Mouse (Mus musculus): Measurements from ENCODE around the gene Rbm17. TPM values are rescaled to one million over a fixed set of nuclear protein-coding genes. Genes with fewer than 3 reads are reported as not detected.

Gene Rbm17
- total RNA-seq (2012; rRNA removed) (199 and 248 TPM in 2 replicates), total RNA-seq (2014; rRNA removed) (239 and 244 TPM in 2 replicates), polyA plus RNA-seq (2012; ENCODE audit: insufficient read length, low read depth) (344 and 405 TPM in 2 replicates)

DNA sequence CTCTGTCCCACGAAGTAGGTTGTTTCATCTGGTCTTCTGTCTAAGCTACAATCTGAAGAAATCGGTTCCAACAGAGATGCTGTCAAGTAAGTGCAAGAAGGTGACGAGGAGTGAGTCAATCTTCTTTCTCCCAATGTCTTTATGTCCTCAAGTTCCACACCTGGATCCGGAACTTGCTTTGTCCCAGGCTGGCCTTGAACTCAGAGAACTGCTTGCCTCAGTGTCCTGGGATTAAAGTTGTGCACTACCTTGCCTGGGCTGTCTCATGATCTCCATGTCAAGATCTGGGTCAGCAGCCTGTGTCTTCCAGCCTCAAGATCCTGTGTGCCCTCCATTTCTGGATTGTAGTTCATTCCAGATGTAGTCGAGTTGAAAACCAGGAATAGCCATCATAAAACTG lies at the start of gene Rbm17:
Gene Rbm17 (minus strand): TSS at position 101 of the 400 bp plus-strand sequence.
- no peak for DNase-seq (ENCODE audit: extremely low read depth)
- TF ChIP-seq MAX (IDR thresholded peaks at IDR 0.05; ENCODE audit: low read length) (no peak), NELFE (IDR thresholded peaks at IDR 0.05; ENCODE audit: low read depth, low read length) (no peak), MXI1 (IDR thresholded peaks at IDR 0.05; ENCODE audit: low read depth, low read length) (no peak), IRF4 (IDR thresholded peaks at IDR 0.05; ENCODE audit: low read depth, low read length) (no peak), EP300 (IDR thresholded peaks at IDR 0.05; ENCODE audit: low read length) (no peak), CHD1 (IDR thresholded peaks at IDR 0.05; ENCODE audit: low read depth, low read length) (no peak), BHLHE40 (IDR thresholded peaks at IDR 0.05; ENCODE audit: low read depth, low read length) (no peak), KAT2A (IDR thresholded peaks at IDR 0.05; ENCODE audit: insufficient replicate concordance, low read length) (no peak), ZC3H11A (IDR thresholded peaks at IDR 0.05; ENCODE audit: low read depth, low read length) (no peak), JUN (IDR thresholded peaks at IDR 0.05; ENCODE audit: insufficient read depth, low read depth, low read length) (no peak), SMC3 (IDR thresholded peaks at IDR 0.05; ENCODE audit: low read depth, low read length) (no peak), ZMIZ1 (IDR thresholded peaks at IDR 0.05; ENCODE audit: low read depth, low read length) (no peak), TBP (conservative IDR thresholded peaks at IDR 0.05; ENCODE audit: low read depth, low read length) (no peak), GABPA (IDR thresholded peaks at IDR 0.05; ENCODE audit: insufficient replicate concordance, low read depth, low read length) (no peak)
- H3K4me2 ChIP-seq (ENCODE audit: insufficient read depth, low read depth, poor library complexity, severe bottlenecking), result no peak within 1 kb of the TSS
- H3K27me3 ChIP-seq (replicated peaks), result no peaks in the 10 kb centered on the region
- H3K9ac ChIP-seq (ENCODE audit: insufficient read depth, low read depth), result peak within 1 kb of the TSS; percentile 87
- dilution Hi-C loops (cut with MboI; ENCODE audit: extremely low pct_ligation_motif_present, extremely low pct_unique_long_range_greater_than_20kb, low sequenced_read_pairs) (no loop called here), in situ Hi-C loops (cut with MboI; ENCODE audit: low pct_ligation_motif_present, low pct_unique_long_range_greater_than_20kb, low sequenced_read_pairs) (no loop called here)
- H3K27ac ChIP-seq (ENCODE audit: insufficient read depth, low read depth), result peak within 1 kb of the TSS; percentile 21; the same call in 1 of the 2 replicates
- H3K9me3 ChIP-seq (replicated peaks; ENCODE audit: low read length), result no peaks in the 10 kb centered on the region
- peaks cover 9 to 19% of the 10 kb centered on the region in 2 experiments for H3K36me3 ChIP-seq (replicated peaks in 1 of 2; ENCODE audit: control insufficient read depth in 1 of 2, insufficient read depth in 1 of 2, low read length in 1 of 2)
- H3K79me2 ChIP-seq (replicated peaks; ENCODE audit: control insufficient read depth, extremely low read depth, insufficient read depth, poor library complexity, severe bottlenecking), result peaks cover 36% of the 10 kb centered on the region
- H3K4me3 ChIP-seq (replicated peaks in 1 of 3; ENCODE audit: low read depth in 2 of 3, low read length in 2 of 3, poor library complexity in 1 of 3), result peak within 1 kb of the TSS; percentile 77 to 98 (median 95)
- H3K4me1 ChIP-seq (ENCODE audit: control insufficient read depth in 1 of 2, insufficient read depth in 2 of 2), result peaks cover 0 to 35% of the 10 kb centered on the region in 2 experiments; a peak in 2 of 4 replicates

DNA sequence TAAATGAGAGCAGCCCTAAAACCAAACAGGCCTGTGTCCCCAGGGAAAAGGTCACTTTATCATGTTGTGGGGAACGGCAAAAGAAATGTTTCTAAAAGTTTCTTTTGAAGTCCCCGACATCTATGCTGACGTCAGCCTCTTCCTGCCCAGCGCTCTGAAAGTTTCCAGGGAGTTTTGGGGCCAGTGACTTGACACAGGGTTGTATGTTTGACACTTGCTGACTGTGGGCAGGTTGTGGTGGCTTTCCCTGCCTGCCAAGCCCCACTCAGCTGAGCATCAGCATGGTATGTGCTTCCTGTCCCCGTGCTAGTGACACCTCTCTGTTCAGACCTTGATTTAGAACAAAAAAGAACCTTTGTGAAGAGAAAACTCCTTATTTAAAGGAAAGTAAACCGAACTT lies 49.4 kb upstream of the Rbm17 start:
- DNase-seq (ENCODE audit: extremely low read depth), result peak; percentile 72
- Histone ChIP-seq H3K9ac (ENCODE audit: insufficient read depth, low read depth) (peak overlapping the region; percentile 2; the same call in 1 of the 2 replicates), H3K36me3 (replicated peaks in 1 of 2; ENCODE audit: control insufficient read depth in 1 of 2, insufficient read depth in 1 of 2, low read length in 1 of 2) (peaks cover 0 to 1% of the 10 kb centered on the region in 2 experiments), H3K4me2 (ENCODE audit: insufficient read depth, low read depth, poor library complexity, severe bottlenecking) (peak overlapping the region; percentile 86), H3K4me3 (replicated peaks in 1 of 3; ENCODE audit: low read depth in 2 of 3, low read length in 2 of 3, poor library complexity in 1 of 3) (no peak overlapping the region), H3K9me3 (replicated peaks; ENCODE audit: low read length) (no peaks in the 10 kb centered on the region), H3K79me2 (replicated peaks; ENCODE audit: control insufficient read depth, extremely low read depth, insufficient read depth, poor library complexity, severe bottlenecking) (peaks cover 7% of the 10 kb centered on the region), H3K4me1 (ENCODE audit: control insufficient read depth in 1 of 2, insufficient read depth in 2 of 2) (peaks cover 27 to 69% of the 10 kb centered on the region in 2 experiments), H3K27me3 (replicated peaks) (no peaks in the 10 kb centered on the region), H3K27ac (ENCODE audit: insufficient read depth, low read depth) (peak overlapping the region; percentile 84)
- in situ Hi-C loops (cut with MboI; ENCODE audit: low pct_ligation_motif_present, low pct_unique_long_range_greater_than_20kb, low sequenced_read_pairs) (no loop called here), dilution Hi-C loops (cut with MboI; ENCODE audit: extremely low pct_ligation_motif_present, extremely low pct_unique_long_range_greater_than_20kb, low sequenced_read_pairs) (no loop called here)
- TF ChIP-seq JUND (conservative IDR thresholded peaks at IDR 0.05; ENCODE audit: low read depth, low read length), result peak; percentile 55
- TF ChIP-seq MYC (IDR thresholded peaks at IDR 0.05; ENCODE audit: low read depth, low read length), result peak; percentile 23; the same call in 1 of the 2 replicates
- peak; percentile 94 for TF ChIP-seq BHLHE40 (IDR thresholded peaks at IDR 0.05; ENCODE audit: low read depth, low read length)
- TF ChIP-seq RCOR1 (conservative IDR thresholded peaks at IDR 0.05; ENCODE audit: low read depth, low read length), result peak; percentile 85; the same call in 1 of the 2 replicates
- peak; percentile 61 for TF ChIP-seq MAZ (IDR thresholded peaks at IDR 0.05; ENCODE audit: low read depth, low read length)
- no peak for TF ChIP-seq MXI1 (IDR thresholded peaks at IDR 0.05; ENCODE audit: low read depth, low read length)
- peak; percentile 8; the same call in 1 of the 2 replicates for TF ChIP-seq ZNF384 (IDR thresholded peaks at IDR 0.05; ENCODE audit: low read depth, low read length)
- TF ChIP-seq ZKSCAN1 (IDR thresholded peaks at IDR 0.05; ENCODE audit: borderline replicate concordance, low read depth, low read length), result no peak
- TF ChIP-seq KAT2A (IDR thresholded peaks at IDR 0.05; ENCODE audit: insufficient replicate concordance, low read length), result no peak
- TF ChIP-seq JUN (IDR thresholded peaks at IDR 0.05; ENCODE audit: insufficient read depth, low read depth, low read length), result peak; percentile 64; the same call in 1 of the 2 replicates
- no peak for TF ChIP-seq ZMIZ1 (IDR thresholded peaks at IDR 0.05; ENCODE audit: low read depth, low read length)
- peak; percentile 82 for TF ChIP-seq SIN3A (IDR thresholded peaks at IDR 0.05; ENCODE audit: low read length)
- TF ChIP-seq NRF1 (IDR thresholded peaks at IDR 0.05; ENCODE audit: low read depth, low read length), result no peak
- peak; percentile 88 for TF ChIP-seq MAFK (IDR thresholded peaks at IDR 0.05; ENCODE audit: insufficient replicate concordance, low read length)
- TF ChIP-seq IRF4 (IDR thresholded peaks at IDR 0.05; ENCODE audit: low read depth, low read length), result peak; percentile 73
- peak; percentile 66 for TF ChIP-seq TCF12 (IDR thresholded peaks at IDR 0.05; ENCODE audit: low read depth, low read length)
- peak; percentile 41; the same call in 1 of the 2 replicates for TF ChIP-seq NELFE (IDR thresholded peaks at IDR 0.05; ENCODE audit: low read depth, low read length)
- no peak for TF ChIP-seq POLR2AphosphoS2 (IDR thresholded peaks at IDR 0.05; ENCODE audit: low read depth, low read length)
- TF ChIP-seq EP300 (IDR thresholded peaks at IDR 0.05; ENCODE audit: low read length), result peak; percentile 74; the same call in 1 of the 2 replicates
- peak; percentile 50 for TF ChIP-seq ELF1 (IDR thresholded peaks at IDR 0.05; ENCODE audit: low read depth, low read length)
- no peak for TF ChIP-seq TBP (conservative IDR thresholded peaks at IDR 0.05; ENCODE audit: low read depth, low read length)
- peak; percentile 96 for TF ChIP-seq ETS1 (conservative IDR thresholded peaks at IDR 0.05; ENCODE audit: low read depth, low read length)
- no peak for TF ChIP-seq CHD1 (IDR thresholded peaks at IDR 0.05; ENCODE audit: low read depth, low read length)
- TF ChIP-seq SMC3 (IDR thresholded peaks at IDR 0.05; ENCODE audit: low read depth, low read length), result 0 out of 2 replicates have a peak, but pooled peaks have one; percentile 1
- no peak for TF ChIP-seq CTCF (conservative IDR thresholded peaks at IDR 0.05 in 1 of 2, IDR thresholded peaks at IDR 0.05 in 1 of 2; ENCODE audit: low read depth in 2 of 2, low read length in 2 of 2)
- TF ChIP-seq MEF2A (IDR thresholded peaks at IDR 0.05; ENCODE audit: borderline replicate concordance, low read depth, low read length), result peak; percentile 83

Data from CH12.LX (cell line).